Mouse (Mus musculus) MEL (cell line): ENCODE data around the gene Chrna9. TPM values are rescaled to one million over a fixed set of nuclear protein-coding genes. Genes with fewer than 3 reads are reported as not detected.

ENCODE experiments used
- DNase-seq: peaks from one replicate; pipeline ENCODE4 v3.0.0; 2011; ENCODE audit warnings: low read depth, low spot score
- H3K27ac ChIP-seq: 2 replicates; pipeline ENCODE4 v1.5.1; 2012; ENCODE audit warnings: low read depth, mild to moderate bottlenecking, control low read depth, low read length, moderate library complexity; ENCODE audit not compliant: control insufficient read depth
- H3K27me3 ChIP-seq, 2 experiments: fragments of 150-350 bp in 1 of 2; sonication (generic) in 1 of 2; 2 replicates each; pipeline ENCODE4 v1.6.1; 2012; ENCODE audit warnings: low read length in 2 of 2, mild to moderate bottlenecking in 2 of 2, improper control_type of control experiment in 1 of 2, moderate library complexity in 1 of 2; ENCODE audit not compliant: insufficient read depth in 2 of 2, control insufficient read depth in 1 of 2
- H3K36me3 ChIP-seq, 2 experiments: 2 replicates each; pipeline ENCODE4 v1.6.1; 2012 to 2014; ENCODE audit warnings: low read length in 2 of 2, improper control_type of control experiment in 1 of 2, inconsistent platforms in 1 of 2, mild to moderate bottlenecking in 1 of 2; ENCODE audit not compliant: insufficient read depth in 2 of 2, control insufficient read depth in 1 of 2
- H3K4me1 ChIP-seq, 2 experiments: fragments of 150-350 bp in 1 of 2; sonication (generic) in 1 of 2; 2 replicates each; pipeline ENCODE4 v1.6.1; 2012; ENCODE audit warnings: low read length in 2 of 2, improper control_type of control experiment in 1 of 2, mild to moderate bottlenecking in 1 of 2; ENCODE audit not compliant: insufficient read depth in 2 of 2, control insufficient read depth in 1 of 2
- H3K4me3 ChIP-seq, 2 experiments: fragments of 150-350 bp in 1 of 2; sonication (generic) in 1 of 2; 2 replicates each; pipeline ENCODE4 v1.5.1; 2012; ENCODE audit warnings: low read depth in 2 of 2, low read length in 2 of 2, mild to moderate bottlenecking in 2 of 2, moderate library complexity in 2 of 2, control low read depth in 1 of 2, improper control_type of control experiment in 1 of 2; ENCODE audit not compliant: control insufficient read depth in 1 of 2, insufficient read depth in 1 of 2
- H3K79me2 ChIP-seq: 2 replicates; pipeline ENCODE4 v1.6.1; 2012; ENCODE audit warnings: mild to moderate bottlenecking, low read length, moderate library complexity; ENCODE audit not compliant: control insufficient read depth, poor library complexity, insufficient read depth
- H3K9ac ChIP-seq: 2 replicates; pipeline ENCODE4 v1.6.1; 2012; ENCODE audit warnings: low read depth, mild to moderate bottlenecking, control low read depth, low read length, moderate library complexity; ENCODE audit not compliant: control insufficient read depth, poor library complexity, severe bottlenecking
- H3K9me3 ChIP-seq: fragments of 150-350 bp; sonication (generic); replicated peaks from 2 replicates; pipeline ENCODE4 v1.6.1; 2012; ENCODE audit warnings: mild to moderate bottlenecking, low read length, improper control_type of control experiment, moderate library complexity; ENCODE audit not compliant: insufficient read depth
- BHLHE40 ChIP-seq: IDR thresholded peaks from 2 replicates; pipeline ENCODE4 v1.6.1; 2012; ENCODE audit warnings: low read depth, mild to moderate bottlenecking, inconsistent platforms, low read length, improper control_type of control experiment, borderline replicate concordance
- CHD1 ChIP-seq: IDR thresholded peaks from 2 replicates; pipeline ENCODE4 v1.6.1; 2012; ENCODE audit warnings: low read depth, mild to moderate bottlenecking, inconsistent platforms, low read length, improper control_type of control experiment
- CHD2 ChIP-seq: IDR thresholded peaks from 2 replicates; pipeline ENCODE4 v1.6.1; 2011; ENCODE audit warnings: low read length, improper control_type of control experiment
- EP300 ChIP-seq, 2 experiments: IDR thresholded peaks; 2 replicates each; pipeline ENCODE4 v1.6.1; 2011; ENCODE audit warnings: improper control_type of control experiment in 2 of 2, low read length in 2 of 2, low read depth in 1 of 2, mild to moderate bottlenecking in 1 of 2
- ETS1 ChIP-seq: IDR thresholded peaks from 2 replicates; pipeline ENCODE4 v1.6.1; 2012; ENCODE audit warnings: low read depth, mild to moderate bottlenecking, inconsistent platforms, low read length, improper control_type of control experiment, moderate library complexity
- GABPA ChIP-seq: IDR thresholded peaks from 2 replicates; pipeline ENCODE4 v1.6.1; 2012; ENCODE audit warnings: low read depth, mild to moderate bottlenecking, inconsistent platforms, low read length, improper control_type of control experiment, moderate library complexity
- HCFC1 ChIP-seq: IDR thresholded peaks from 2 replicates; pipeline ENCODE4 v1.6.1; 2012; ENCODE audit warnings: low read depth, mild to moderate bottlenecking, inconsistent platforms, low read length, improper control_type of control experiment, moderate library complexity
- JUND ChIP-seq: IDR thresholded peaks from 2 replicates; pipeline ENCODE4 v1.6.1; 2011; ENCODE audit warnings: low read depth, mild to moderate bottlenecking, improper control_type of control experiment, low read length
- MAFK ChIP-seq: IDR thresholded peaks from 2 replicates; pipeline ENCODE4 v1.6.1; 2011; ENCODE audit warnings: low read depth, mild to moderate bottlenecking, low read length, improper control_type of control experiment, borderline replicate concordance
- MAX ChIP-seq: IDR thresholded peaks from 2 replicates; pipeline ENCODE4 v1.6.1; 2011; ENCODE audit warnings: low read length, improper control_type of control experiment
- MEF2A ChIP-seq: IDR thresholded peaks from 2 replicates; pipeline ENCODE4 v1.6.1; 2014; ENCODE audit warnings: low read depth, mild to moderate bottlenecking, inconsistent platforms, low read length, improper control_type of control experiment; ENCODE audit not compliant: poor library complexity, insufficient replicate concordance, severe bottlenecking; ENCODE audit errors: extremely low read depth
- MYB ChIP-seq: IDR thresholded peaks from 2 replicates; pipeline ENCODE4 v1.6.1; 2011; ENCODE audit warnings: mild to moderate bottlenecking, low read depth, low read length, improper control_type of control experiment
- POLR2A ChIP-seq, 2 experiments: IDR thresholded peaks; 2 replicates each; pipeline ENCODE4 v1.6.1; 2011 to 2012; ENCODE audit warnings: low read length in 2 of 2, mild to moderate bottlenecking in 2 of 2, control low read depth in 1 of 2, improper control_type of control experiment in 1 of 2, low read depth in 1 of 2, moderate library complexity in 1 of 2; ENCODE audit not compliant: control insufficient read depth in 1 of 2, insufficient read depth in 1 of 2, poor library complexity in 1 of 2
- POLR2AphosphoS2 ChIP-seq: IDR thresholded peaks from 2 replicates; pipeline ENCODE4 v1.6.1; 2011; ENCODE audit warnings: low read length, improper control_type of control experiment
- RAD21 ChIP-seq: IDR thresholded peaks from 2 replicates; pipeline ENCODE4 v1.6.1; 2011; ENCODE audit warnings: mild to moderate bottlenecking, low read depth, low read length, improper control_type of control experiment
- SIN3A ChIP-seq: IDR thresholded peaks from 2 replicates; pipeline ENCODE4 v1.6.1; 2012; ENCODE audit warnings: low read length, improper control_type of control experiment, inconsistent platforms
- TAL1 ChIP-seq: IDR thresholded peaks from 2 replicates; pipeline ENCODE4 v1.6.1; 2012; ENCODE audit warnings: mild to moderate bottlenecking, inconsistent platforms, low read length, moderate library complexity, mixed read lengths
- TBP ChIP-seq: IDR thresholded peaks from 2 replicates; pipeline ENCODE4 v1.8.0; 2011; ENCODE audit warnings: low read depth, low read length, improper control_type of control experiment
- TCF12 ChIP-seq: IDR thresholded peaks from 2 replicates; pipeline ENCODE4 v1.6.1; 2014; ENCODE audit warnings: low read depth, mild to moderate bottlenecking, inconsistent platforms, low read length, improper control_type of control experiment, moderate library complexity
- USF2 ChIP-seq, 2 experiments: IDR thresholded peaks; 2 replicates each; pipeline ENCODE4 v1.6.1; 2011 to 2012; ENCODE audit warnings: improper control_type of control experiment in 2 of 2, low read length in 2 of 2, borderline replicate concordance in 1 of 2, inconsistent platforms in 1 of 2, low read depth in 1 of 2, mild to moderate bottlenecking in 1 of 2; ENCODE audit not compliant: insufficient read depth in 1 of 2
- ZC3H11A ChIP-seq: IDR thresholded peaks from 2 replicates; pipeline ENCODE4 v1.6.1; 2012; ENCODE audit warnings: low read depth, mild to moderate bottlenecking, inconsistent platforms, low read length, improper control_type of control experiment
- ZNF384 ChIP-seq: IDR thresholded peaks from 2 replicates; pipeline ENCODE4 v1.6.1; 2012; ENCODE audit warnings: low read depth, mild to moderate bottlenecking, inconsistent platforms, low read length, improper control_type of control experiment
- polyA plus RNA-seq, 2 experiments: library from polyadenylated mRNA; stranded (reverse) in 1 of 2; unstranded in 1 of 2; fragments of >175 nt in 1 of 2; fragments of >200 nt in 1 of 2; gene quantifications; 2 replicates each; pipeline versions ENCODE4 v1.2.1 to v1.2.4; 2012; ENCODE audit warnings: low replicate concordance in 2 of 2, low read depth in 1 of 2; ENCODE audit not compliant: insufficient read length in 2 of 2, insufficient read depth in 1 of 2, missing spikeins in 1 of 2
- total RNA-seq: library from RNA; depleted of rRNA; stranded (reverse); fragments of 300-350 nt; gene quantifications from 2 replicates; pipeline ENCODE4 v1.2.3, GENCODE M21; 2012

The Chrna9 gene
- total and polyA plus RNA-seq, 3 experiments = not detected

DNA sequence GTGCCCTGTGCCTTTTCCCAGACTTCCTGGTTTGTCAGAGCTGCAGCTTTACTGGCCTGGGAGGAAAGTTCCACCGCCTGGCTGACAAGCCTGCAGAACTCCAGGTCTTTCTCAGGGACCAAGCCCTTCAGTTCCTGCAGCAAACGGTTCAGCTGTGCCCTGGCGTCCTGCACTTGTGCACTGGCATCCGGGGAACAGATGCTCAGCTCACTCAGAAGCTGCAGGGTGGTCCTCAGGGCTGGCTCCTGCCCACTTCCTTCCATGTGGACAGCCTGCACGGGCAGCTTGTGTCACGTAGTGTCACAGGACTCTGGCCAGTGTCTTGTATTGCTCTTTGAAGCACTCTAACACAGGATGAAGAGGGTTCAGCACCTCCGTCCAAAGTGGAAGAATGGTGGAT, 23.0 kb upstream of the Chrna9 start:
- no peaks in the 10 kb centered on the region for H3K9me3 ChIP-seq
- DNase-seq = no peak
- no peaks in the 10 kb centered on the region for H3K36me3 ChIP-seq
- H3K4me1 ChIP-seq = peaks cover 0 to 3% of the 10 kb centered on the region in 2 experiments; a peak in 1 of 4 replicates
- no peaks in the 10 kb centered on the region for H3K27me3 ChIP-seq
- H3K9ac ChIP-seq = no peak overlapping the region
- H3K79me2 ChIP-seq = no peaks in the 10 kb centered on the region
- H3K4me3 ChIP-seq = no peak overlapping the region
- no peak overlapping the region for H3K27ac ChIP-seq
- TF ChIP-seq SIN3A (no peak), JUND (no peak), TBP (no peak), MYB (no peak), POLR2A (IDR thresholded peaks at IDR 0.05; ENCODE audit: control insufficient read depth in 1 of 2, insufficient read depth in 1 of 2, low read depth in 1 of 2, low read length in 2 of 2, poor library complexity in 1 of 2) (no peak), RAD21 (no peak), MEF2A (no peak), ZC3H11A (no peak), TCF12 (no peak), POLR2AphosphoS2 (no peak), CHD2 (no peak), MAX (no peak), ETS1 (no peak), HCFC1 (no peak), TAL1 (no peak), ZNF384 (no peak), BHLHE40 (no peak), USF2 (IDR thresholded peaks at IDR 0.05; ENCODE audit: borderline replicate concordance in 1 of 2, insufficient read depth in 1 of 2, low read depth in 1 of 2, low read length in 2 of 2) (no peak), GABPA (no peak)

DNA sequence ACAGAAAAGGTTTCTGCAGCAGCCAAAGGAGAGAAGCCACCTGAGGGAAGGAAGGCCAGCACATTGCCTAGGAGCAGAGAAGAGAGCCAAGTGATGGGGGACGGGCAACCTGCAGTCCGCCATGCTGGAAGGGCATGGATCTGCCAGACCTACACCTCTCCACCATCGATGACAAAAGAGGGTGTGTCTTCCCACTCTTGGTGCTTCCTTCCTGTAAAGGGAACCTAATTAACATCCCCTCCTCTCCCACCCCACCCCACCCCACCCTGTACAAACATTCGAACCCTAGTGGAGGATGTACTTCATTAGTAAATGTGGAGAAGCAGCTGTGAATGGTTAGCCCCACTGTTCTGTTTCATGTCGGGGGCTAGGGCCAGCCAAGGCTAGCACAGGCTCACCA, 22.5 kb upstream of the Chrna9 start:
- Histone ChIP-seq H3K79me2 (no peaks in the 10 kb centered on the region), H3K36me3 (no peaks in the 10 kb centered on the region), H3K27ac (no peak overlapping the region), H3K4me1 (peaks cover 0 to 3% of the 10 kb centered on the region in 2 experiments; a peak in 1 of 4 replicates), H3K9me3 (no peaks in the 10 kb centered on the region), H3K9ac (no peak overlapping the region), H3K4me3 (no peak overlapping the region), H3K27me3 (no peaks in the 10 kb centered on the region)
- no peak for TF ChIP-seq EP300 (IDR thresholded peaks at IDR 0.05; ENCODE audit: low read depth in 1 of 2, low read length in 2 of 2)
- no peak for TF ChIP-seq CHD2
- no peak for TF ChIP-seq MAFK
- no peak for TF ChIP-seq TCF12
- TF ChIP-seq ZC3H11A = no peak
- no peak for TF ChIP-seq CHD1
- no peak for DNase-seq
